Mouse (Mus musculus): ENCODE measurements at regions not wholly inside any gene's neighbourhood (a gene's known extent, or its start where the extent isn't known, plus 50 kb on each side); places are given as distances from the start of the nearest gene placed in this dataset.

DNA sequence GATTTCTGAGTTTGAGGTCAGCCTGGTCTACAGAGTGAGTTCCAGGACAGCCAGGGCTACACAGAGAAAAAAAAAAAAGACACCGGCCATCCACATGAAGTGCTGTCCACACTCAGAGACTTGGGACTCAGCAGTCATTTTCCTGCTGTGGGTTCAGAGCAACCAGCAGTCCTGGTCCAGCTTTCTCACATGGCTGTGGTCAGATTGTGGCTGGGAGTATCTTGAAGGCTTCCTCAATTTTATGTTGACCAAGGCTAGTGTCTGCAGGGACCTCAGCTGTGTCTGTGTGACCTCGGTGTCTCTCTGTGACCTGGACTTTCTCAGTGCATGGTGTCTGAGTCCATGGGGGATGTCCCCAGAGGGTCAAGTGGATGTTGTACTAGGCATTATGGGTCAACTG, 90.7 kb upstream of the Runx3 start:
- TF ChIP-seq POLR2A (IDR thresholded peaks at IDR 0.05; ENCODE audit: low read depth, low read length) (no peak), CTCF (conservative IDR thresholded peaks at IDR 0.05; ENCODE audit: insufficient read depth, insufficient read length, low read depth, low read length) (no peak)

All from kidney, adult 2 months (tissue).